Mouse (Mus musculus): ENCODE measurements at regions not wholly inside any gene's neighbourhood (a gene's known extent, or its start where the extent isn't known, plus 50 kb on each side); places are given as distances from the start of the nearest gene placed in this dataset.

DNA sequence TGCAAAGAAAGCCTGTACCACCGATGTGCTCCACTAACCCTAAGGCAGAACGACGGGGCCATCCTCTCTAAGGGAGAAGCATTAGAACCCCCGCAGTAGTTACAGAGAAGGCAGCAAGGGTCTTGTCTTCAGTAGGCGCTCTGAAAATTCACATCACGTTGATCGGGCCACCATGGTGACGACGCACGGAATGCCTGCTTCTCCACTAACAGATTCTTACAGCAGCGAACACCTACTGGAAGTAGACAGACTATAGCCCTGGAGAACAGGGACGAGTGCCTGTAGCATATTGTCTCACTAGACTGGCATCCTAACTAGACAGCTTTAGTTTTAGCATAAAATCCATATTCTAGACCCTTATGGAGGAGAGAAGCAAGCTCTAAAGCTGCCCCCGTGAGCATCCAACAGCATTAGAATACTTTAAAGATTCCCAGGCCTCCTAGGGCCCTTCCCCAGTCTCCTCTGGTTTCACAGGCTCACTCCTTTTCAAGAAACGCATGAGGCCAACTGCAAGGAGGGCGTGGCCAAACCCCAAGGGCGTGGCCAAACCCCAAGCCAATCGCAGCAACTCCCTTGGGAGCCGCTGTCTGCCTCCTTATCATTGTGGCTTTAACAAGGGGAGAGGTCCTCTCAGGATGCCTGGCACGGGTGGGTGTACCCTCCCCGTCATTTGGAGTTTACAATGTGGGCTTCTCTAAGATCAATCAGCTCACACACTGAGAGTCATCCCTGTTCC lies 517.8 kb downstream of the Vrk1 start:
- in situ Hi-C loops (cut with MboI; ENCODE audit: low pct_unique_long_range_greater_than_20kb in 1 of 2, low sequenced_read_pairs in 2 of 2, unreplicated experiment in 1 of 2), result no loop called here

DNA sequence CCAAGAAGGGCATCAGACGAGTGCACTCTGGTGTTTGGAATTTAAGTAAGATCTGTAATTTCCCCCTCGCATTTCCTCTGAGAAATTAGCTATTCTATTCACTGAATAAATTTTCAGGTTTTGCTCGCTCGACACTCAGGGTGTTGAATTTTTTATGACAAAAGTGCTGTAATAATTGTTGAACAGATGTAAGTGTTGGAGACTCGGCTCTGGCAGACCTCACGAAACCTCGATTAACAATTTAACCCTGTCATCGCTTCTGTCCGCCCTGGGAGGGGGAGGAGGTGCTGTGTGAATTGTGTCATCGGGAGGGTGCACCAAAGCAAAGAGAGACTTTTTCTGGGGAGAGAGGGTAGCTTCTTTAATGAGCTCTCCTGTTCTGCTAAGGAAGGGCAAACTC lies 518.5 kb downstream of the Vrk1 start:
- in situ Hi-C loops (cut with MboI; ENCODE audit: low pct_unique_long_range_greater_than_20kb in 1 of 2, low sequenced_read_pairs in 2 of 2, unreplicated experiment in 1 of 2), result no loop called here

DNA sequence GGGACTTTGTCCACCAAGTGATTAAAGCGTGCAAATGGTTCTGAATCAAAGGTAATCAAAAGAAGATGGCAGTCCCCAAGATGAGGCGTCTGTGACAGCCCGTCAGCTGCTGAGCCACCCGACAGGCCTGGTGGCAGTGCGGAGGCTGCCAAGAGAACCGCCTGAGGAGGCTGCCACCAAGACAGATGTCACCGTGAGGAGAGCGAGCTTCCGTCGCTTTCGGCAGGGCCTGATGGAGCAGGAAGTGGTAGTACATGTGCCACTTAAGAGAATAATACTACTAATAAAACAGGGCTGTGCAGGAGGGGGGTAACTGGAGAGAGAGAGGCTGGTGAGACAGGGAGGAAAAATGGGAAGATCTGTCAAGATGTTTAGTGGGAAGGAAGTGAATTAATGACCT lies 519.1 kb downstream of the Vrk1 start:
- in situ Hi-C loops (cut with MboI; ENCODE audit: low pct_unique_long_range_greater_than_20kb in 1 of 2, low sequenced_read_pairs in 2 of 2, unreplicated experiment in 1 of 2), result no loop called here

DNA sequence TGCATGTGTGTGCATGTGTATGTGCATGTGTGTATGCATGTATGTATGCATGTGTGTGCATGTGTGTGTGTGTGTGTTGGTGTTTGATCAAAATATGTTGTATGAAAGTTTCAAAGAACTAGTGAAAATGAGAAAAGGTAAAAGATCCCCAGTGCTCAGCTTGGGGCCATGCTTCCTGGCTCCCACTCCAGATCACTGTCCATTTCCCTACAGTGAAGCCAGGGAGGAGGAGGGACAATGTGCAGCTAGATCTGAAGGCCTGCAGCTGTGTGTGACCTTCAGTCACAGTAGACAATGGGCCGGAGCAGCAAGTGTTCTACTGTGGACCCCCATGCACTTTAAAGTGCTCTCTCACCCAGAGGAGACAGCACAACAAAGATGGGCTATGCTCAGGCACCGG lies 525.1 kb downstream of the Vrk1 start:
- in situ Hi-C loops (cut with MboI; ENCODE audit: low pct_unique_long_range_greater_than_20kb in 1 of 2, low sequenced_read_pairs in 2 of 2, unreplicated experiment in 1 of 2), result no loop called here

DNA sequence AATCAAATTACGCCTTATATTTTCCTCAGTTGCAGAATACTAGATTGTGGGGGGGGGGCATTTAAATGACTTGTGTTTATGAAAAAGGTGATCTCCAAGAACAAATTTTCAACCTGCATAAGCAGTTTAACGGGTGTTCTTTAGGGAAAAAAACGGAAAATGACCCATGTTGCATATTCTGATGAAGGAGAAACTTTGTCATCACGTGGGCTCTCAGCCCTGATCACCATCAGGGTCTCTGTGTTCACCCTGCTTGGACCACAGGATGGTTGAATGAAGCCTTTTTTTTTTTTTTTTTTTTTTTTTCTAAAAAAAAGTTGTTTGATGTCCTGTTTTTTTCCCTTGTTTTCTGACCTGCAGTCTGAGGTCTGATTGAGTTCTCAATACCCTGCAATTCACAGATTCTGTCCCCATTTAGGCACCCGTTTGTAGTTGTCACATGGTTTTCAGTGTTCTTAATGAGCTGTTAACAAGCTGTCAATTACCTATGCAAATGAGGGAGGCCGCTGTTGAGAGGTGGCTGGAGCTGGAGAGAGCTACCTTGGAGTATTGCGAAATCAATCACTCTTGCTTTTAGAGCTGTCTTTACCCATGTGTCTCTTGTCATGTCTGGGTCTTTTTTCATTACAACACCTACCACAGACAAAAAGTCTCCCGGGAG lies 525.7 kb downstream of the Vrk1 start:
- in situ Hi-C loops (cut with MboI; ENCODE audit: low pct_unique_long_range_greater_than_20kb in 1 of 2, low sequenced_read_pairs in 2 of 2, unreplicated experiment in 1 of 2), result no loop called here

DNA sequence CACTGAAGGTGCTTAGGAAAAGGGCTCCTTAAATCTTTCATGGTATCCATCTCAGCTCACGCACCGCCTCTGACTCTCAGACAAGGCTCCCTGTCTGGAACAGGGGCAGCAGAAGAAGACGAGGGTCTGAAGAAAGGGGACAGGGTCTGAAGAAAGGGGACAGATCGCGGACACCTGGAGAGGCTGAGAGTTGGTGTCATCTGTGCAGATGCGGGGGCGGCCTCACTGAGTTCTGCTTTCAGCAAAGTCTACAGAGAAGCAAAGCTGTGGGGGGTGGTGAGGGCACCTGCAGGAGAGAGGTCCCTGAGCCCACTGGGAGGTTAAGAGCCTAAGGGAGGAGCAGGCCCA lies 526.2 kb downstream of the Vrk1 start:
- in situ Hi-C loops (cut with MboI; ENCODE audit: low pct_unique_long_range_greater_than_20kb in 1 of 2, low sequenced_read_pairs in 2 of 2, unreplicated experiment in 1 of 2), result no loop called here

DNA sequence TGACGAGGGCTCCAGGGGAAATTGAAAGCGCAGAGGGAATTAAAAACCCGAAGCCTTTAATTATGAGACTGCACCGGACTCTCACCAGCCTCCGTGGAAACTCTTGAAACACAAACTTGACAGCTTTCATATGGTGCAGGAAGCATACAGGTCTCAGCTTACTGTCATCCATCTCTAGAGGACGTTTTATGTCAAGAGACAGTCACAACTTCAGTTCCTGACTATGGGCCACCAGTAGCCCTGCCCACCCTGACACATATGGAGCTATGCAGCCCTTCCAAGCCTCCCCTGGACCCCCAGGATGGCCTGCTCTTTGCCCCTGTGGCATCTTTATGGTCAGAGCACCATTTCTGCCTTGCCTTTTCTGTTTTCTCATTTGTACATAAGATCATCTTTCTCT lies 530.0 kb downstream of the Vrk1 start:
- in situ Hi-C loops (cut with MboI; ENCODE audit: low pct_unique_long_range_greater_than_20kb in 1 of 2, low sequenced_read_pairs in 2 of 2, unreplicated experiment in 1 of 2), result no loop called here

DNA sequence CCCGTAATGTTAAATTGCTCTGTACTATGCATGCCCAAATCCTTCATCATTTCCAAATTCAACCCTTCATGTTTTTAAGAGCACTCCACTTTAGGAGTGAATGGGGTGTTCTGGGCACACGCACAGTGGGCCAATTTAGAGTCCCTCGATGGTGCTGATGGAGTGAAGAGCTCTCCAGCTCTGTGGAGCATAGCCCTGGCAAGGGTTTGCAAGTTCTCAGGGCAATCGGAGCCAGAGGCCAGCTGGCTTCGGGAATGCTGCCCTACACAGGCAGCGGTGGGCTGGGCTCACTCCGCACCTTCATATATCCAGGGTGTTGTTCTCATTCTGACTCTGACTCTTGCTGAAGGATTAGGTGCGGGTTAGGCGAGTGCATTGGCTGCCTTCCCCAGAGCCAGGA lies 549.5 kb downstream of the Vrk1 start:
- in situ Hi-C loops (cut with MboI; ENCODE audit: low pct_unique_long_range_greater_than_20kb in 1 of 2, low sequenced_read_pairs in 2 of 2, unreplicated experiment in 1 of 2), result no loop called here

DNA sequence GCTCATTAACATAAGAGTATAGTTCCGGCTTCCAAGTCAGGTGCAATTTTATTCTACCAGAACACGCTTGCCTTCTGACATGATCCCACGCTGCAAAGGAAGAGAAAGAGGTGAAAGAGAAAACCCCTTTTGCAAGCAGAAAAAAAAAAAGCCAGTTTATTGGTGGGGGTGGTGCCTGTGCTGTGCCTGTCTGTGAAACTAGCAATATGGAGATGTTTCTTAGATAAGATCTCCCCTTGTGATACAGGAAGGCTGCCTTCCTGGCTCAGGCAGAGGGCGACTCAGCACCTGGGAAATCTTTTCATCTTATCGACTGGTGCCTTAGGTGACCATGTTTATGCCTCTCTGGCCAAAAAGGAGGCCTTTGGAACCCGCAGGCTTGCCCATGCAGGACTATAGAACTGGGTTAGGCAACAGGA lies 555.2 kb downstream of the Vrk1 start:
- in situ Hi-C loops (cut with MboI; ENCODE audit: low pct_unique_long_range_greater_than_20kb in 1 of 2, low sequenced_read_pairs in 2 of 2, unreplicated experiment in 1 of 2), result no loop called here

DNA sequence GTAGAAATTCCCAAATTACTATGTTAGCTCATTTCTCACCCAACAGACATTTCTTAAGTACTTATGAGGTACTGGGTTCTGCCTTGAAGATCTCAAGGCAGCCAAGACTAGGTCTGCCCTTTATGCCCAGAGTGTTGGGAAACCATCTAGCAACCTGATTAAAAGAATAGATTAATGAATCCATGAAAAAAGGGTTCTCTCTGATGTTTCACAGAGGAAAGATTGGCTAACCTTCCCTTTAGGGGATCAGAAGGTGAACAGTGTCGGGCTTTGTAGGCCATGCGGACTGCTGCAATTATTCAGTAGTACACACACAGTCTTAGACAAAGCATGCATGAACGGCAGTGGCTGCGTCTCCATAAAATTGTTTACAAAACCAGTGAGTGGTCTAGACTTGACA lies 556.3 kb downstream of the Vrk1 start:
- in situ Hi-C loops (cut with MboI; ENCODE audit: low pct_unique_long_range_greater_than_20kb in 1 of 2, low sequenced_read_pairs in 2 of 2, unreplicated experiment in 1 of 2), result no loop called here

DNA sequence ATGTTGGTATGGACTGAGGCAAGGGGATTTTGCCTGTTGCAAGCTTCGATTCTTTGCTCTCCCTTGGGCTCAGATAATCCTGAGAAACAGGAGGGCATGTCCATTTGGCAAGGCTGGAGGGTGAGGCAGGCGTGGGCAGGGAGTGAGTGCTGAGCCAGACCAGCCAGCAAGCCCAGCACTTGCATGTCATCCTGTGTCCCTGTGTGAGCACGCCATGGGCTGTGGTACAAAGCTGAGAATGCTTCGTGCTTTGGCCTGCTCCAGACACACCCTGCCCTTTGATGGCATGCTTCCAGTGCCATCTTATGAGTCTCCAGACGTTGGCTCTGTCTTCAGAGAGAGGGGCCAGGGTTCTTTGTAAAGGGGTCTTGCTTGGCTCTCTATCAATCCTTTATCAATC lies 557.1 kb downstream of the Vrk1 start:
- in situ Hi-C loops (cut with MboI; ENCODE audit: low pct_unique_long_range_greater_than_20kb in 1 of 2, low sequenced_read_pairs in 2 of 2, unreplicated experiment in 1 of 2), result no loop called here

DNA sequence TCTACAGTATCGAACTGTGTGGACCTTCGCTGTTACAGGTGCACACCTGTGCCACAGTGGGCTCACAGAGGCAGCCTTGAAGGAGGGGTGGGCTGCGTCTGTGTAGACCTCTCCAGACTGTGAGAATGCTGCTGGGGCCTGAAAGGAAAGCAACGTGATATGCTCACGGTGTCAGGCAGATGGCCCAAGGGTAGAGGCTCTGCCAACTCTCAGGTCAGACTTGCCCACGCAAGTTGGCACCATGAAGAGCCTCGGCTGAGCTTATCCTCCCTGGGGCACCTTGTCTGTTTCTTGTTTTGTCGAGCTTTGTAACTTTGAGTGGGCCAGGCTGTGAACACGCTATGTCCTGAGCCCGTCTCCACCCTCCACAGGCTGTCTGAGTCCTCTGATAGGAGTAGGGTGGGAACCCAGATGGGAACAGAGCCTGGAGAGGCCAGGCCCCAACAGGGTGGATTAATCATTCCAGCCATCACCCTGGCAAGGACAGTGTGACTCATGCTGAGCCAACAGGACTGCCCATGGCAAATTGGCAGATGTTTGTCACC lies 558.6 kb downstream of the Vrk1 start:
- in situ Hi-C loops (cut with MboI; ENCODE audit: low pct_unique_long_range_greater_than_20kb in 1 of 2, low sequenced_read_pairs in 2 of 2, unreplicated experiment in 1 of 2), result no loop called here

DNA sequence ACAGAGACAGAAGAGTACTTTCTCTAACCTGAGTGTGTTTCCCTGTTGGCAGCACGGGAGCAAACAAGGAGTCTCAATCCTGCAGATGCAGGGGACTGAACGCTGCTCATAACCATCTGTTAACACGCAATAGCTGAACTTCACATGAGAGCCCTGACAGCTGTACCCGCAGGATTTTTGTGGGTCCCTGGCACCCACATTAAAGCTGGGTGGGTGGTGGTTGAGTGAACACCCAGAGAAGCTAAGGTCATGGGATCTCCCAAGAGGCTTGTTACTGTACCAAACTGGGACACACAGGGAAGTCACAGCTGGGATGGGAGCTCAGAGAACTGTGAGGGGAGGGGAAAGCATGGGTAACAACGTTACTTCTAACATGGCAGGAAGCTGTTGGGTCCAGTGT lies 562.9 kb downstream of the Vrk1 start:
- in situ Hi-C loops (cut with MboI; ENCODE audit: low pct_unique_long_range_greater_than_20kb in 1 of 2, low sequenced_read_pairs in 2 of 2, unreplicated experiment in 1 of 2), result no loop called here

DNA sequence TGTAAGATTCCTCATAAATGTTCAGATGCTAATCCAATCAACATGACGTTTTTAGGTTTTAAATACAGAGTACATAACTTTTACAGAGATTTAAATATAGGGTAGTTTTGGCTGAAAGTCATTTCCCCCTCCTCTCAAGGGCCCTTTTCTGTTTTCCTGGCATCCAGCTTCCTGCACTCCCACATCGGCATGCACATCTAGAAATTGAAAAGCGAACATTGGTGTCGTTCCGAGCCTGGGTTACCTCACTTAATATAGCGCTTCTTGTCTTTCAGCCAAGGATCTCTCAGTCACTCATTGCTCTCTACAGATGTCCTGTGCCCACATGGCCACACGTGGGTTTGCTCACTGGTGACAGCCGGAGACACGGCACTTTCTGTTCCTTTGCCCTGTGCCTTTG lies 572.7 kb downstream of the Vrk1 start:
- in situ Hi-C loops (cut with MboI; ENCODE audit: low pct_unique_long_range_greater_than_20kb in 1 of 2, low sequenced_read_pairs in 2 of 2, unreplicated experiment in 1 of 2), result no loop called here

DNA sequence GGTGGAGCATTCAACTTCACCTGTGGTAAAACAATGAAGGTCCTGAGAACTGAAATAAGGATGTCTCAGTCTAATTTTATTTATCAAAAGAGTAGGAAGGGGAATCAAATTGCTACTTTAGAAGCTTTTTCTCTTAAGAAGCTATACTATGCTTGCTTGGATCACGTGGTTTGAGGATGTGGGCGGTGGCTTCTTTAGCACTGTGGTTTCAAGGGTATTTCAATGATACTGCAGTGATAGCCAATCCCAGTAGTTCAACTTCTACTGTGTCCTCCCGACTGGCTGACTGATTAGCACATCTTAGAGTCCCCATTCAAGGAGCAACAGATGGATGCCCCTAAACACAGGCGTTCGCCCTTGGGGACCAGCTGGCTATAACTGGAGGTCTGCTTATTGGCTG lies 575.6 kb downstream of the Vrk1 start:
- in situ Hi-C loops (cut with MboI; ENCODE audit: low pct_unique_long_range_greater_than_20kb in 1 of 2, low sequenced_read_pairs in 2 of 2, unreplicated experiment in 1 of 2), result no loop called here

DNA sequence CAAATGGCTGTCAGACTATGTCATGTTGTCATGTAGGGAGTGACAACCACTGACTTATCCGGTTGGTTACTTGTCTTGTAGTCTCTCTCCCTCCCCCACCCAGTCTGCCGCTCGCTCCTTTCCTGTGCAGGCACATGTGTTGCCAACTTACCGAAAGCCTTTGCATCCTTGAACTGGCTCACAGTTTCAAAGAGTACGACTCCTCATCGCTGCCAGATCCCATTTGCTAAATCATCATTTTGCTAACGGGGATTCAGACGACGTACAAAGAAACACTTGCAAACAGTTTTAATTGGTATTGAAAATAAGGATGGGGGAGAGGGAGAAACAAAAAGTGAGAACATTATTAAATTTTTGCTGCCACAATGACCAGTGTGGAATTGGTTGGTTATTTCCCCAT lies 582.7 kb downstream of the Vrk1 start:
- in situ Hi-C loops (cut with MboI; ENCODE audit: low pct_unique_long_range_greater_than_20kb in 1 of 2, low sequenced_read_pairs in 2 of 2, unreplicated experiment in 1 of 2), result no loop called here

DNA sequence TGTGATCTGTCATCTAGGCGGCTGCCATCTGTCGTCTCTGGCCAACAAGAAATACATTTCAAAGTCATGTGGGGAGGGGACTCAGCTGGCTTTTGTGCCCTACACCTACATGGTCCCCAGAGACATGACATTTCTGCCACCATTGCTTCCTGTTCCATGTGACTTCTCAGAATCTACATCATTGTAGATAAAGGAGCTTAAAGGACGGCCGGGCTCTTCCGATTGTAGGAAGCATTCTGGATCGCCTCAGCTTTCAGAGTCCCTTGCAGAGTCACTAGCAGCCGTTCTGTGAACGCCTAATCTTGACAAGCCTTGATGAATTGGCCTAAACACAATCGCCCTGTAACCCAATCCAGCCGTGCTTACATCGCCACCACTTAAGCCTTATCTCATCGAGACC lies 587.6 kb downstream of the Vrk1 start:
- in situ Hi-C loops (cut with MboI; ENCODE audit: low pct_unique_long_range_greater_than_20kb in 1 of 2, low sequenced_read_pairs in 2 of 2, unreplicated experiment in 1 of 2), result no loop called here

DNA sequence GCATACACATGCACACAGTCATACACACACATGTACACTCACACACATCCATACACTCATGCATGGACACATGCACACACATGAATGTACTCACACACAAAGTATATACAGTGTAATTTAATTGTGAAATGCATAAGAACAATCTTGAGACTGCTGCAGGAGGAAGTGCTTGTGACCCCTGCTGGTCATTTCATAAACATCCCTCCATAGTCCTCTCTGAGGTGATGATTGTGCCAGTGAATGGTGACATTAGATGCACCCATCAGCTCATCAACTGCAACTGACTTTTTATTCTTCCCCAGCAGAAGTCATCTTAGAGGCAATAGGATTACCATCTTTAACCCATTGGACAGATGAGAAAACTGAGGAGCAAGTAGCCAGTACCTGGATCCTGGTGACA lies 597.2 kb downstream of the Vrk1 start:
- in situ Hi-C loops (cut with MboI; ENCODE audit: low pct_unique_long_range_greater_than_20kb in 1 of 2, low sequenced_read_pairs in 2 of 2, unreplicated experiment in 1 of 2), result no loop called here

DNA sequence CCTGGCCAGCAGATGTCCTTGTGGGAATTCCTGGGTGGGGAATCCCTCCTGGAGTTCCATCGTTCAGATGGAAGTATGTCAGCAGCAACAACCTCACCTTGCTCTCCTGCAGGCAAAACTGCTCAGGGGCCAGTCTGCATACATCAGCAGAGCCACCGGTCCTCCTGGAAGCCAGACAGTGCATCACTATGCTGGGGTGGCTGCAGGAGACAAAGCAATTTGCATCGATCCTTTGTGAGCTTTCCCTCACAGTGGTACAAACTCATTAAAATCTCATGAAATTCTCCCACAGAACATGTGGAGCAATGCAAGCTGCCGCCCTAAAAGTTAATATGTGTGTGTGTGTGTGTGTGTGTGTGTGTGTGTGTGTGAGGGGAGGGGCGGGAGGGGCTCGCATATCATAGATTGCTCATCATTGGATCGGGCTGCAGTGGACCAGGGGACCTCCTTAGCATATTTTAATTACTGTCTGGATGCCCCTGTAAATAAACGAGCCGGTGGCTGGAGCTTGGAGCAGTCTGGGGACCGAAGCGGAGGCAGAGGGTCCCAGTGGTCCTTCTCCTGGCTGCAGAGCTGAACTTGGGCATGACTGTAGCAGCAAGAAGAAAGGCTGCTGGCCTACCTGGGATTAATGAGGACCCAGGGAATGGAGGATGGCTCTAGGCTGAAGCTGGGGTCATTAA lies 597.8 kb downstream of the Vrk1 start:
- in situ Hi-C loops (cut with MboI; ENCODE audit: low pct_unique_long_range_greater_than_20kb in 1 of 2, low sequenced_read_pairs in 2 of 2, unreplicated experiment in 1 of 2), result no loop called here

DNA sequence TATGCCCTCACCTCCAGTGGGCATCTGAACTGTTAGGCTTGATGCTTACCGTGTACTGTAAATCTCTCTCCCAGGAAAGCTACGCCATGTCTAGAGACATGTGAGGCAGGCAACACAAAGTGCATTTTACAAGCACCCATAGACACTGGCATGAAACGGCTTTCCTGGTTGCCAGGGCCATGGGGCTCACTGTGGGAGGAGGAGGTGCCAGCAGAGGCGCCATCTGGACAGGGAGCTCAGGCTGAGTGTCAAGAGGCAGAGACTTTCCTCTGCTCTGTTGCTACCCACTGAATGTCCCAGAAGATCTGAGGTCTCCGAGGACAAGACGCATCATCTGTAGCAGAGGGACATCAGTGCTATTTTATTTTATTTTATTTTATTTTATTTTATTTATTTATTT lies 608.7 kb downstream of the Vrk1 start:
- in situ Hi-C loops (cut with MboI; ENCODE audit: low pct_unique_long_range_greater_than_20kb in 1 of 2, low sequenced_read_pairs in 2 of 2, unreplicated experiment in 1 of 2), result no loop called here
